Mouse (Mus musculus) ovary, postnatal 10 days (tissue): ENCODE measurements around the gene Snap25.

Source experiments
- DNase-seq: peaks from one replicate; pipeline ENCODE4 v3.0.0; 2022; ENCODE audit warnings: low spot score

The Snap25 gene

DNA sequence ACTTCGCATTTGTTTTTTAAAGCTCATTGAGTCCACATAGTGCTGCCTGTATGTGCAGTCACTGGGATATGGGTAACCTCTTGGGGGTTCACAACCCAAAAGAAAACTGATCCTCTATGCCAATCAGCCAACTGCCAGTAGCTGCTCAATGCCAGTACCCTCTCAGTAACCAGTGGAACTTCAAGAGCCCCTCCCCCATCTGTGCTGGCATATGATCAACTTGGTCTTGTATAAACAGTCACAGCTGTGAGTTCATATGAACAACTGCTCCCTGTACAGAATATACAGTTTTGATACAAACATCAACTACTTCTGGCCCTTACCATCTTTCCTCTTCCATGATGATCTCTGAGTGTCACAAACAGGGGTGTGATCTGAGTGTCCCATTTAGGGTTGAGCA lies 98.1 kb downstream of the Snap25 start:
- no peak for DNase-seq

DNA sequence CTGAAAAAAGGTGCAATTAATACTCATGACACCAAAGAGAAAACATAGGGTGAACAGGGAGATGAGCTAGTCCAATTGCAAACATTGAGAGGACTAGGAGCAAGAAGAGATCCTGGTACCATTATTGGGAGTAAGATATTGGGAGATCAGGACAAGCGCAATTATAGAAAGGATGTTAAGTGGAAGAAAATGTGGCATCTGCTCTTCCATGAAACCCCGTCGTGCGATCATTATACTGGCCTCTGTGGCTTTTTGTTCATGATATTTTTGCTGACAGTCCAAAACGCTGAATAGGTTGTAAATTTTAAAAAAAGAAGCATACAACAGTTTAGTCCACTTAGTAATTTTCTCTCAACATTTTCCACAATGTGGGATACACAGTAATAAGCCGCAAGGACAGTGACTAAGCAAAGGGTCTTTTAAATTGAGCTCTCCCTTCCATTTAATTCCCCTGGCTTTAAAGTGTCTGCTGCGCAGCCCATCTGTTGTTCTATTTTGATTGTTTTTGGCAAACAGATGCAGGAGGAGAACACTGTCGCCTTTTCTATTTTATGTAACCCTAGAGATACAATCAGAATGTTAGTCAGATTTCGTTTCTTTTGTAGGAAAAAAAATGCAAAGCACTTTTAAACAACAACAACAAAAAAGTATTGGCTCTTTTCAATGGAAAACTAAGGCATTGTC lies 103.6 kb downstream of the Snap25 start:
- no peak for DNase-seq

DNA sequence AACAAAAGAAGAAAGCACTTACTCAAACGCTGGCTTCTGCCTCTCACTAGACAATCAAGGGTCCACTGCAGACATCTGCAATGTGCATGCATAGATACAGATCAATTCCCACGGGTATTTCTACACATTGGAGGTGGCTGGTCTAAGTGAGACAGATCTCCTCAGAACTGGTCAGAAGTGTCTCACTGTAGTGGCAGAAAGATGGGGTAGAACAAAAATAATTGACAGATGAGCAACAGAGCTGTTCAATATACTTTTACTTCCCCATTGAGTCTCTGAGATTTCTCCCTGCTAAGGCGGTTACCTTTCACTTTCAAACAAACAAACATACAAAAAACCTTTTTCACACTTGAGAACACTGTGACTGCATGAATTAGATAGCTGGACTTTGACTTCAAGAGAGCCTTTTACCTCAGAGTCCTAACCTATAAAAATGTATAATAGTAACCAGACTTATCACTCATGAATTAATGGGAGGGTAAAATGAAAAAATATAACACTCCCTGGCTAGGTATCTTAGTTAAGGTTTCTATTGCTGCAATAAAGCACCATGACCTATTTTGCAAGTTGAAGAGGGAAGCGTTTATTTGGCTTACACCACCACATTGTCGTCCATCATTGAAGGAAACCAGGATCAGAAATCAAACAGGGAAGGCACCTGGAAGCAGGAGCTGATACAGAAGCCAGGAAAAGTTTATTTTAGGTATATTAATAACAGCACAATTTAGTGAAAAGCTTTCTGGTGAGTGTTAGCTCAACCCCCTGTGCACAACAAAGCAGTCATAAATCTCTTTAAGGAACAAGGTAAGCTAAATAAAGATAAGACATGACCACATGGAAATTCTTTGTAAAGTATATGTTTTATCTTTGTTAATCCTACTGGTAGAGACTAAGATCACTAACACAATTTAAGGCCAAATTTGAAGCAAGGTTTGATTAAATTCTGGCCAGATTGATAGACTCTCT lies 110.8 kb downstream of the Snap25 start:
- DNase-seq = no peak

DNA sequence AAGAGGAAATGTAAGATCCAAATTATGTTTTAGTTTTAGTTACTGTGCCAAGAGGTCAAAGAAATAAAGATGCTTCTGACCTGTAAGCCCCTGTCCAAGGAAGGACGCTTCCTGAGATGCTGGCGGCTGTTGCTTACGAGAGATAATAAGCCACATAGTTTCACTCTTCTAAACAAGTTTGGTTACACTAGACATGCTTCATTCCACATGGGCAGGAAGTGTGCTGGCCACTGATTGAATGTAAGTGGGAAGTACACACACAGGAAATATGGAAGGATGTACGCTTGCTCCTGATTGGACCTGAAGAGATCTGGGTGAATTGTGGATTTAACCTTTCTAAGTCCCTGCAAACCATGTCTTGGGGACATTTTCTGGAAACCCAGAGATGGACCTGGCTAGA lies 114.4 kb downstream of the Snap25 start:
- DNase-seq = no peak
